In genomic region chr2:133793293-133793692, GRCm38 (mm10) we compare ENCODE assay signal across 7 mouse cellular contexts.
DNase-seq lines count a peak whose midpoint lies in the region; ATAC-seq and TF ChIP-seq lines count a peak whose summit lies in the region.

No protein-coding gene starts in this region.

- H3K4me1 ChIP-seq in kidney, adult 2 months (ENCODE audit: control insufficient read depth, insufficient read depth, low read length): no peaks in the 10 kb centered on the region
- H3K4me1 ChIP-seq in kidney, embryonic 14.5 days (ENCODE audit: control insufficient read depth, insufficient read depth, low read length): no peaks in the 10 kb centered on the region
- H3K4me1 ChIP-seq in embryonic facial prominence, embryonic 10.5 days: no peaks in the 10 kb centered on the region
- H3K4me1 ChIP-seq in cerebellum, adult 2 months (ENCODE audit: control insufficient read depth, insufficient read depth, low read length): no peaks in the 10 kb centered on the region

- no peak for ATAC-seq in kidney, embryonic 14.5 days (ENCODE audit: low FRiP score, low TSS enrichment)

- no peaks in the 10 kb centered on the region for H3K9me3 ChIP-seq in kidney, embryonic 14.5 days (ENCODE audit: control insufficient read depth, low read length)
- no peaks in the 10 kb centered on the region for H3K9me3 ChIP-seq in embryonic facial prominence, embryonic 10.5 days

- no peak overlapping the region for H3K4me2 ChIP-seq in kidney, embryonic 14.5 days (replicated peaks; ENCODE audit: low read depth, low read length)

- no peak for TF ChIP-seq POLR2A in kidney, adult 2 months (IDR thresholded peaks at IDR 0.05; ENCODE audit: low read depth, low read length)
- no peak for TF ChIP-seq POLR2A in cerebellum, adult 2 months (IDR thresholded peaks at IDR 0.05; ENCODE audit: borderline replicate concordance, insufficient read depth, low read length)

- no peaks in the 10 kb centered on the region for H3K36me3 ChIP-seq in kidney, adult 2 months (ENCODE audit: control insufficient read depth, insufficient read depth, low read length)
- H3K36me3 ChIP-seq in kidney, embryonic 14.5 days (ENCODE audit: control insufficient read depth, insufficient read depth, low read length): no peaks in the 10 kb centered on the region
- H3K36me3 ChIP-seq in embryonic facial prominence, embryonic 10.5 days (replicated peaks): no peaks in the 10 kb centered on the region

- no peak for TF ChIP-seq CTCF in kidney, adult 2 months (conservative IDR thresholded peaks at IDR 0.05; ENCODE audit: insufficient read depth, insufficient read length, low read depth, low read length)
- no peak for TF ChIP-seq CTCF in cerebellum, adult 2 months (IDR thresholded peaks at IDR 0.05; ENCODE audit: borderline replicate concordance, insufficient read depth, low read depth, low read length)

- no peak overlapping the region for H3K27ac ChIP-seq in kidney, adult 2 months (ENCODE audit: insufficient read depth, low read depth, low read length)
- H3K27ac ChIP-seq in kidney, embryonic 14.5 days (ENCODE audit: low read depth, low read length): no peak overlapping the region
- H3K27ac ChIP-seq in embryonic facial prominence, embryonic 10.5 days (replicated peaks): no peak overlapping the region
- H3K27ac ChIP-seq in cerebellum, adult 2 months (ENCODE audit: insufficient read depth, low read length): no peak overlapping the region

- H3K27me3 ChIP-seq in kidney, adult 2 months (replicated peaks; ENCODE audit: control insufficient read depth, insufficient read depth, low read length): no peaks in the 10 kb centered on the region
- no peaks in the 10 kb centered on the region for H3K27me3 ChIP-seq in kidney, embryonic 14.5 days (ENCODE audit: control insufficient read depth, insufficient read depth, low read length)
- H3K27me3 ChIP-seq in embryonic facial prominence, embryonic 10.5 days (replicated peaks; ENCODE audit: low read depth, poor library complexity, severe bottlenecking): no peaks in the 10 kb centered on the region
- no peaks in the 10 kb centered on the region for H3K27me3 ChIP-seq in cerebellum, adult 2 months (ENCODE audit: control insufficient read depth, insufficient read depth, low read length)

- DNase-seq in kidney, adult 2 months: peak; percentile 13
- DNase-seq in urinary bladder, postnatal 25 days (ENCODE audit: low spot score): peak; percentile 8
- DNase-seq in urinary bladder, adult 2 months (ENCODE audit: low spot score): no peak
- peak; percentile 14 for DNase-seq in embryonic facial prominence, embryonic 10.5 days (ENCODE audit: low spot score)
- no peak for DNase-seq in thymus, postnatal 36 days
- DNase-seq in cerebellum, adult 2 months: no peak

- WGBS in kidney, adult 2 months: 16% methylated on average over 2 of the region's 2 CpGs
- 16% methylated on average over 2 of the region's 2 CpGs for WGBS in kidney, embryonic 14.5 days
- 43% methylated on average over 2 of the region's 2 CpGs for WGBS in embryonic facial prominence, embryonic 10.5 days
- WGBS in cerebellum, adult 2 months: 25% methylated on average over 2 of the region's 2 CpGs

- H3K4me3 ChIP-seq in kidney, adult 2 months (ENCODE audit: insufficient read depth, low read depth, low read length): no peak overlapping the region
- no peak overlapping the region for H3K4me3 ChIP-seq in kidney, embryonic 14.5 days (ENCODE audit: low read length)
- H3K4me3 ChIP-seq in embryonic facial prominence, embryonic 10.5 days: no peak overlapping the region
- H3K4me3 ChIP-seq in cerebellum, adult 2 months (replicated peaks; ENCODE audit: insufficient read depth, low read depth, low read length): no peak overlapping the region

- H3K9ac ChIP-seq in kidney, embryonic 14.5 days (ENCODE audit: low read depth, low read length): no peak overlapping the region

Comparison
In these comparisons a context has a peak if more than half of its experiments do, and no peak if none do; other contexts are left out.
1. DNase-seq: peak in kidney, adult 2 months (single experiment), urinary bladder, postnatal 25 days (single experiment) and embryonic facial prominence, embryonic 10.5 days (single experiment); none in urinary bladder, adult 2 months (single experiment), thymus, postnatal 36 days (0 of 2) and cerebellum, adult 2 months (0 of 2).